In genomic region chr1:84933472-84934150, GRCm38 (mm10) we compare ENCODE assay signal across 8 mouse cellular contexts. TPM values are rescaled to one million over a fixed set of nuclear protein-coding genes. Genes with fewer than 3 reads are reported as not detected.
A peak's percentile ranks its signal among the peaks of the same experiment; 100 is the strongest.
DNase-seq lines count a peak whose midpoint lies in the region; ATAC-seq lines count a peak whose summit lies in the region.

No protein-coding gene starts in this region.

- H3K27me3 ChIP-seq in hindbrain, embryonic 16.5 days (replicated peaks; ENCODE audit: control insufficient read depth, insufficient read depth, low read length), result no peaks in the 10 kb centered on the region

- peak; percentile 86 to 95 for DNase-seq in adrenal gland, adult (ENCODE audit: inconsistent age in 2 of 2, low spot score in 1 of 2)
- DNase-seq in cerebellum, postnatal 14 days, result peak; percentile 95 to 96
- DNase-seq in gastrocnemius, adult 18-20 months (ENCODE audit: low spot score), result peak; percentile 52
- DNase-seq in left cerebral cortex, adult 18-20 months (ENCODE audit: low spot score in 2 of 2), result peak; percentile 91 to 94
- DNase-seq in lung, postnatal 36 days, result peak; percentile 82
- DNase-seq in right cerebral cortex, adult 18-20 months, result peak; percentile 87

- H3K4me2 ChIP-seq in hindbrain, embryonic 16.5 days (ENCODE audit: low read length), result peak overlapping the region; percentile 63

- peaks cover 7% of the 10 kb centered on the region for H3K4me1 ChIP-seq in hindbrain, embryonic 16.5 days (ENCODE audit: control insufficient read depth, insufficient read depth, low read depth, low read length)

- no peaks in the 10 kb centered on the region for H3K9me3 ChIP-seq in hindbrain, embryonic 16.5 days (ENCODE audit: control insufficient read depth, low read length)

- peak; percentile 9 for ATAC-seq in hindbrain, embryonic 16.5 days
- no peak for ATAC-seq in activated CD4-positive, CD25-positive, alpha-beta regulatory T cell, adult 4 months

- WGBS in hindbrain, embryonic 16.5 days, result 11% methylated on average over 22 of the region's 22 CpGs

- peak overlapping the region; percentile 95 for H3K27ac ChIP-seq in hindbrain, embryonic 16.5 days (ENCODE audit: low read depth, low read length)

- H3K9ac ChIP-seq in hindbrain, embryonic 16.5 days (ENCODE audit: low read depth, low read length), result peak overlapping the region; percentile 90

- H3K36me3 ChIP-seq in hindbrain, embryonic 16.5 days (ENCODE audit: control insufficient read depth, insufficient read depth, low read length), result peaks cover 2% of the 10 kb centered on the region

- peak overlapping the region; percentile 76 for H3K4me3 ChIP-seq in hindbrain, embryonic 16.5 days (ENCODE audit: low read length)

RNA-seq across cellular contexts. Expression of gene Slc16a14, which starts 1.3 kb away (rescaled TPM):
- total RNA-seq in gastrocnemius, adult 18-20 months (2021), result under 1 TPM in 1 of 2 experiments, not detected in 1; 0.21 TPM
- 10.3 and 15.0 TPM in 2 replicates for polyA plus RNA-seq in hindbrain, embryonic 16.5 days (2015; fragmentation: Nextera tagmentation; extraction: Ambion mirVana)
- 10 to 100 TPM in 1 of 2 experiments, 1 to 10 TPM in 1; 9.7 to 10.9 TPM for total RNA-seq in left cerebral cortex, adult 18-20 months (2021)
- polyA plus RNA-seq in activated CD4-positive, CD25-positive, alpha-beta regulatory T cell, adult 4 months (2017; shearing (Covaris generic)), result not detected

Comparison
In these comparisons a context has a peak if more than half of its experiments do, and no peak if none do; other contexts are left out.
1. RNA of gene Slc16a14, which starts 1.3 kb away (total RNA-seq): 9.7 to 10.9 TPM in left cerebral cortex, adult 18-20 months; 0.21 TPM in gastrocnemius, adult 18-20 months; every median in the first group is over 4 times any median in the second.
2. Peak in every context shown above with its lines, with median percentiles within 50 percentile points of each other: DNase-seq.